7 mouse cellular contexts compared by ENCODE assay signal in genomic region chr13:46669048-46669619, GRCm38 (mm10). TPM values are rescaled to one million over a fixed set of nuclear protein-coding genes. Genes with fewer than 3 reads are reported as not detected.
DNase-seq lines count a peak whose midpoint lies in the region; ATAC-seq lines count a peak whose summit lies in the region.

Gene Fam8a1 (plus strand): TSS chr13:46669522.

- peak within 1 kb of the TSS; percentile 92 for H3K4me3 ChIP-seq in embryonic facial prominence, embryonic 10.5 days
- H3K4me3 ChIP-seq in limb, embryonic 10.5 days: peak within 1 kb of the TSS; percentile 88
- peak within 1 kb of the TSS; percentile 91 for H3K4me3 ChIP-seq in midbrain, embryonic 13.5 days (replicated peaks)

- H3K27me3 ChIP-seq in embryonic facial prominence, embryonic 10.5 days (replicated peaks; ENCODE audit: low read depth, poor library complexity, severe bottlenecking): no peaks in the 10 kb centered on the region
- H3K27me3 ChIP-seq in limb, embryonic 10.5 days (ENCODE audit: low read depth, poor library complexity, severe bottlenecking): no peaks in the 10 kb centered on the region
- H3K27me3 ChIP-seq in midbrain, embryonic 13.5 days: no peaks in the 10 kb centered on the region; the same call in 1 of the 2 replicates

- peak within 1 kb of the TSS; percentile 84 for H3K4me2 ChIP-seq in midbrain, embryonic 13.5 days (replicated peaks)

- ATAC-seq in granulocyte monocyte progenitor cell, adult 5-6 weeks (replicated peaks; ENCODE audit: poor library complexity, severe bottlenecking): peak; percentile 97
- peak; percentile 96 for ATAC-seq in midbrain, embryonic 13.5 days

- peaks cover 27% of the 10 kb centered on the region for H3K36me3 ChIP-seq in embryonic facial prominence, embryonic 10.5 days (replicated peaks)
- H3K36me3 ChIP-seq in limb, embryonic 10.5 days: peaks cover 26% of the 10 kb centered on the region
- H3K36me3 ChIP-seq in midbrain, embryonic 13.5 days: peaks cover 25% of the 10 kb centered on the region

- H3K27ac ChIP-seq in embryonic facial prominence, embryonic 10.5 days (replicated peaks): peak within 1 kb of the TSS; percentile 88
- peak within 1 kb of the TSS; percentile 89 for H3K27ac ChIP-seq in limb, embryonic 10.5 days
- peak within 1 kb of the TSS; percentile 88 for H3K27ac ChIP-seq in midbrain, embryonic 13.5 days

- H3K4me1 ChIP-seq in embryonic facial prominence, embryonic 10.5 days: peaks cover 15% of the 10 kb centered on the region
- peaks cover 8% of the 10 kb centered on the region for H3K4me1 ChIP-seq in limb, embryonic 10.5 days
- peaks cover 30% of the 10 kb centered on the region for H3K4me1 ChIP-seq in midbrain, embryonic 13.5 days (replicated peaks)

- no peaks in the 10 kb centered on the region for H3K9me3 ChIP-seq in embryonic facial prominence, embryonic 10.5 days
- no peaks in the 10 kb centered on the region for H3K9me3 ChIP-seq in limb, embryonic 10.5 days (replicated peaks)
- H3K9me3 ChIP-seq in midbrain, embryonic 13.5 days: no peaks in the 10 kb centered on the region

- H3K9ac ChIP-seq in midbrain, embryonic 13.5 days (replicated peaks): peak within 1 kb of the TSS; percentile 98

- WGBS in embryonic facial prominence, embryonic 10.5 days: under 1% methylated on average over 45 of the region's 46 CpGs
- WGBS in limb, embryonic 10.5 days: 1% methylated on average over 46 of the region's 46 CpGs
- WGBS in midbrain, embryonic 13.5 days: under 1% methylated on average over 40 of the region's 46 CpGs

- peak; percentile 96 for DNase-seq in adrenal gland, postnatal 10 days
- peak; percentile 95 for DNase-seq in embryonic facial prominence, embryonic 10.5 days (ENCODE audit: low spot score)
- peak; percentile 83 for DNase-seq in kidney, adult 11 months
- DNase-seq in limb, embryonic 10.5 days (ENCODE audit: low spot score): peak; percentile 98
- peak; percentile 85 for DNase-seq in spleen, adult 12 weeks (ENCODE audit: low spot score)

RNA-seq across cellular contexts. Expression of gene Fam8a1, which starts in this region (rescaled TPM):
- 10 to 100 TPM; 44.5 to 44.9 TPM for total RNA-seq in adrenal gland, postnatal 10 days (2021)
- polyA plus RNA-seq in embryonic facial prominence, embryonic 10.5 days (2016; fragmentation: Nextera tagmentation; extraction: Ambion mirVana): 5.8 and 7.1 TPM in 2 replicates
- total RNA-seq in granulocyte monocyte progenitor cell, adult 5-6 weeks (2014; fragmentation: Nextera tagmentation): 10.5 and 29.9 TPM in 2 replicates
- total RNA-seq in granulocyte monocyte progenitor cell, adult 5-6 weeks (2017): 6.1 and 11.1 TPM in 2 replicates
- 6.2 and 8.7 TPM in 2 replicates for polyA plus RNA-seq in limb, embryonic 10.5 days (2016; fragmentation: Nextera tagmentation; extraction: Ambion mirVana)
- 18.8 and 22.7 TPM in 2 replicates for polyA plus RNA-seq in midbrain, embryonic 13.5 days (2015; fragmentation: Nextera tagmentation; extraction: Ambion mirVana)

Comparison
In these comparisons a context has a peak if more than half of its experiments do, and no peak if none do; other contexts are left out.
1. Peak in every context shown above with its lines: DNase-seq, ATAC-seq, H3K4me3 ChIP-seq and H3K27ac ChIP-seq.